ENCODE assay signal across 29 mouse cellular contexts in the genomic region with DNA sequence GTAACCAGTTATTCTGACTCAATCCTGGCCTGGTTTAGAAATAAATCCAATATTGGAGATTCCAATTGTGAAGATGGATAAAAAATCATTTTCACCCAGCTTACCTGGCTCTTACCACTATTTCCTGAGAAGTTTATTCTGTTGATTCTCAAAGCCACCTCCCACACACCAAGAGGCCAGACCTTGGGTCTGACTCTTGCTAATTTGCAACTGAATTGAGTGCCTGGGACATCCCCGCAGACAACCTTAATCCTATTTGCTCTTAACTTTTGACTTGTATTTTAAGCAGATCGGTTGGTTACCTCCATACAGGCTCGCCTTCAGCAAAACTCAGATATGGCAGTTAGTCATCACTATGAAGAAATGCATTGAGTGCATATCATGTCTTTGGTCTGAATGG.
"Had no signal": no experiment of that assay in that cellular context is flagged by ENCODE, and none has a peak within 500 bp of the region (broad histone marks: within the 10 kb centered on the region; RNA-seq: fewer than 3 reads in every experiment).

No protein-coding gene starts in this region.

- H3K27me3 ChIP-seq: heart, embryonic 13.5 days; heart, embryonic 15.5 days; hindbrain, embryonic 12.5 days; hindbrain, embryonic 13.5 days; hindbrain, embryonic 15.5 days; intestine, embryonic 15.5 days; kidney, embryonic 15.5 days had no signal

- H3K9ac ChIP-seq: heart, embryonic 13.5 days; heart, embryonic 15.5 days; hindbrain, embryonic 12.5 days; hindbrain, embryonic 13.5 days; hindbrain, embryonic 14.5 days; hindbrain, embryonic 15.5 days; intestine, embryonic 15.5 days; kidney, embryonic 15.5 days had no signal

- H3K36me3 ChIP-seq: heart, embryonic 13.5 days; heart, embryonic 15.5 days; hindbrain, embryonic 10.5 days; hindbrain, embryonic 12.5 days; hindbrain, embryonic 13.5 days; hindbrain, embryonic 15.5 days; intestine, embryonic 15.5 days; kidney, embryonic 15.5 days had no signal

- H3K9me3 ChIP-seq: heart, embryonic 13.5 days; heart, embryonic 15.5 days; hindbrain, embryonic 10.5 days; hindbrain, embryonic 12.5 days; hindbrain, embryonic 13.5 days; hindbrain, embryonic 15.5 days; intestine, embryonic 15.5 days; kidney, embryonic 15.5 days had no signal

- H3K4me3 ChIP-seq: heart, embryonic 13.5 days; heart, embryonic 15.5 days; hindbrain, embryonic 10.5 days; hindbrain, embryonic 12.5 days; hindbrain, embryonic 13.5 days; hindbrain, embryonic 15.5 days; intestine, embryonic 15.5 days; kidney, embryonic 15.5 days; layer of hippocampus, adult 2 months; left cerebral cortex, adult 2 months had no signal

- DNase-seq: heart, postnatal 10 days; heart, postnatal 14 days; heart, postnatal 36 days; heart, postnatal 4 days; kidney, adult 11 months; kidney, adult 18-20 months; kidney, adult 2 months; kidney, adult 8-10 months; kidney, adult 9 months; kidney, postnatal 10 days; kidney, postnatal 14 days; kidney, postnatal 25 days; kidney, postnatal 36 days; kidney, postnatal 4 days; layer of hippocampus, adult 9-11 months; layer of hippocampus, postnatal 36 days had no signal

- H3K27ac ChIP-seq: heart, embryonic 13.5 days; heart, embryonic 15.5 days; hindbrain, embryonic 10.5 days; hindbrain, embryonic 12.5 days; hindbrain, embryonic 13.5 days; hindbrain, embryonic 14.5 days; hindbrain, embryonic 15.5 days; hindbrain, postnatal 0 days; intestine, embryonic 15.5 days; kidney, embryonic 15.5 days; kidney, postnatal 0 days; layer of hippocampus, adult 2 months; left cerebral cortex, adult 2 months had no signal

- H3K4me1 ChIP-seq: heart, embryonic 13.5 days; heart, embryonic 15.5 days; hindbrain, embryonic 10.5 days; hindbrain, embryonic 12.5 days; hindbrain, embryonic 13.5 days; hindbrain, embryonic 15.5 days; intestine, embryonic 15.5 days; kidney, embryonic 15.5 days had no signal
